Mouse (Mus musculus) skeletal muscle tissue, adult 2 months (tissue): Measurements from ENCODE around the gene Acsbg2.

Source experiments
- DNase-seq: peaks from one replicate; pipeline ENCODE4 v3.0.0-alpha.2; 2012; ENCODE audit warnings: low read depth, low spot score

The Acsbg2 gene

GRCm38 (mm10) chr17:56823352-56823751, 50.9 kb downstream of the Acsbg2 start:
- DNase-seq: no peak

- no peak for DNase-seq
These were observed 51.9 kb downstream of the Acsbg2 start for GRCm38 (mm10) chr17:56822380-56822779.

GRCm38 (mm10) chr17:56819694-56820111, 54.5 kb downstream of the Acsbg2 start:
- no peak for DNase-seq

GRCm38 (mm10) chr17:56819032-56819545, 55.2 kb downstream of the Acsbg2 start:
- no peak for DNase-seq

GRCm38 (mm10) chr17:56818067-56818636, 56.1 kb downstream of the Acsbg2 start:
- DNase-seq: no peak

- DNase-seq: no peak
These were observed 59.2 kb downstream of the Acsbg2 start for GRCm38 (mm10) chr17:56815057-56815345.

- DNase-seq: peak; percentile 85
These were observed 59.8 kb downstream of the Acsbg2 start for GRCm38 (mm10) chr17:56814316-56815056.

GRCm38 (mm10) chr17:56810245-56810644, 64.0 kb downstream of the Acsbg2 start:
- DNase-seq: peak; percentile 91

- peak; percentile 57 for DNase-seq
These were observed 65.7 kb downstream of the Acsbg2 start for GRCm38 (mm10) chr17:56808518-56808917.

GRCm38 (mm10) chr17:56805784-56806183, 68.5 kb downstream of the Acsbg2 start:
- DNase-seq: no peak

GRCm38 (mm10) chr17:56804952-56805351, 69.3 kb downstream of the Acsbg2 start:
- no peak for DNase-seq

GRCm38 (mm10) chr17:56802065-56802464, 72.2 kb downstream of the Acsbg2 start:
- DNase-seq: no peak

- no peak for DNase-seq
These were observed 75.0 kb downstream of the Acsbg2 start for GRCm38 (mm10) chr17:56799276-56799675.

GRCm38 (mm10) chr17:56793614-56794319, 80.5 kb downstream of the Acsbg2 start:
- no peak for DNase-seq
